Mouse (Mus musculus): Measurements from ENCODE around the gene Vmo1. TPM values are rescaled to one million over a fixed set of nuclear protein-coding genes. Genes with fewer than 3 reads are reported as not detected.

Gene Vmo1
- total and polyA plus RNA-seq, 3 experiments: not detected

DNA sequence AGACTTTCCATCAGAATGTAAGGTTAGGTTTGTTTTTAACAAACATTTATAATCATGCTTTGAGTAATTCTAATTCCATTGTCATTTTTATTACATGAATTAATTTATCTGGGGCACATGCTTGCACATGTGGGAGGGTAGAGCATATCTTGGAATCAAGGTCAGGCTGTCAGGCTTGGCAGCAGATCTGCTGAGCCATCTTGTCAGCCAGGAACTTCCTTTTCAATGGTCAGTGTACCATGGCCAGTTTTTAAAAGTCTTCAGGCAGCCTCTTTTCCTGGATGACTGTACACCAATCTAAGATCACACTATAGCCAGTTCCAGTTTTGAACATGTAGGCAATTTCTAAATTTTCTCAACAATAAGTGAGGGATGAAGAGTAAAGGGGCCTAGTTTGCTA, 41.7 kb downstream of the Vmo1 start:
- peaks cover 0 to 11% of the 10 kb centered on the region in 2 experiments; a peak in 3 of 4 replicates for H3K4me1 ChIP-seq (ENCODE audit: control insufficient read depth in 1 of 2, insufficient read depth in 2 of 2, low read length in 2 of 2)
- peaks cover 0 to 9% of the 10 kb centered on the region in 2 experiments; a peak in 2 of 4 replicates for H3K36me3 ChIP-seq (ENCODE audit: control insufficient read depth in 1 of 2, insufficient read depth in 2 of 2, low read length in 2 of 2)
- no peak for TF ChIP-seq BHLHE40 (IDR thresholded peaks at IDR 0.05; ENCODE audit: borderline replicate concordance, low read depth, low read length)
- 0 out of 4 replicates have a peak, but pooled peaks of 1 of the 2 experiments have one; percentile 15 for TF ChIP-seq EP300 (IDR thresholded peaks at IDR 0.05; ENCODE audit: low read depth in 1 of 2, low read length in 2 of 2)
- TF ChIP-seq NRF1 (IDR thresholded peaks at IDR 0.05; ENCODE audit: insufficient read depth, low read depth, low read length, poor library complexity, severe bottlenecking): no peak
- TF ChIP-seq KAT2A (conservative IDR thresholded peaks at IDR 0.05; ENCODE audit: low read depth, low read length): no peak
- H3K4me3 ChIP-seq (ENCODE audit: control insufficient read depth in 1 of 2, insufficient read depth in 1 of 2, low read depth in 2 of 2, low read length in 2 of 2): no peak overlapping the region
- DNase-seq (ENCODE audit: low read depth, low spot score): no peak
- H3K9me3 ChIP-seq (replicated peaks; ENCODE audit: insufficient read depth, low read length): no peaks in the 10 kb centered on the region
- peaks cover 5 to 9% of the 10 kb centered on the region in 2 experiments for H3K27me3 ChIP-seq (ENCODE audit: control insufficient read depth in 1 of 2, insufficient read depth in 2 of 2, low read length in 2 of 2)
- H3K79me2 ChIP-seq (ENCODE audit: control insufficient read depth, insufficient read depth, low read length, poor library complexity): no peaks in the 10 kb centered on the region
- no peak overlapping the region for H3K27ac ChIP-seq (ENCODE audit: control insufficient read depth, low read depth, low read length)
- no peak overlapping the region for H3K9ac ChIP-seq (ENCODE audit: control insufficient read depth, low read depth, low read length, poor library complexity, severe bottlenecking)

DNA sequence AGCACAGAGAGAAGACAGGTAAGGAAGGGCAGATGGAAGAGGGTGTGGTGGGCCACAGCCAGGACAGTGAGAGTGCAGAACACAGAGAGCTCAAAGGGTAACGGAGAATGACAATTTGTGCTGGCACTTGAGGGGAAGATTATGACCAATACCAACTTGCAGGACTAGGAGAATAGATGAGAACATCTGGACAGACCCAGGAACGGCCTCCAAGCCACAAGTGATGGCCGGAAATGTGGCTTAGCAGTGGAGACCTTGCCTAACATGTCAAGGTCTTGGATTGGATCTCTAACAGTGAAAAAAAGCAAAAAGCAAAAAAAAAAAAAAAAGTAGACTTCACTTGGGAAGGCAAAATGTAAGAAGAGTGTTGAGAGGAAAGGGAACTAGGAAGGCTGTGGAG, 44.7 kb downstream of the Vmo1 start:
- Histone ChIP-seq H3K4me1 (ENCODE audit: control insufficient read depth in 1 of 2, insufficient read depth in 2 of 2, low read length in 2 of 2) (peaks cover 0 to 11% of the 10 kb centered on the region in 2 experiments; a peak in 3 of 4 replicates), H3K27me3 (ENCODE audit: control insufficient read depth in 1 of 2, insufficient read depth in 2 of 2, low read length in 2 of 2) (peaks cover 0 to 3% of the 10 kb centered on the region in 2 experiments; a peak in 2 of 4 replicates)

DNA sequence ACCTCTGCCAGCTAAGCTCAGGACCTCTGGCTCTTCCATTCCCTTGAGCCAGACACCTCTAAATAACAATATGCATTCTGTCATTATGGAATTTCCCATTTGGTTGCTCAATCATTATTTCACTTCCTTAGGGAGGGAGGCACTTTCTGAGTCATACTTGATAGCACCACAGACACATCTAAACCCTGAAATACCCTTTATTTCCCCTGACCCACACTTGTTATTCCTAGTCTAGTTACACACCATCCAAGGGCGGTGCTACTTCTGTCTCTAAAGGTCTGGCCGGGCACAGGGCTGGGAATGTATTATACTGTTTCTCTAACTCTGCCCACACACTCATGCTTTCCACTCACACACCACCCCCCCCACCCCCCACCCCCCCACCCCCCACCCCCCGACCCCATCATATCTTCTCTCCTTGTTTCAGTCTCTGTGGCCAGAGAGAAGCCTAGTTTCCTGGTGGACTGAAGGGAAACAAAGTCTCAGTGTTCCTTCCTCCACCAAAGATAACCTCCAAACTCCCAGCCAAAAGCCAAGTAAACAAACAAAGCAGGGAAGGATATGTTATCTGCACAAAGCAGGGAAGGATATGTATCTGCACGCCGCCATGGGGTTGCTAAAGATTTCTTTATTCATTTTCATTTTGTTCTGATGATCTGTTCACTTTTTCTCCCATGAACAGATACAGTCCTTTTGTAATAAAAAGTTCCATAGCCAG, 46.4 kb downstream of the Vmo1 start:
- Histone ChIP-seq H3K79me2 (ENCODE audit: control insufficient read depth, insufficient read depth, low read length, poor library complexity) (no peaks in the 10 kb centered on the region), H3K9ac (ENCODE audit: control insufficient read depth, low read depth, low read length, poor library complexity, severe bottlenecking) (no peak overlapping the region), H3K27me3 (ENCODE audit: control insufficient read depth in 1 of 2, insufficient read depth in 2 of 2, low read length in 2 of 2) (peaks cover under 1 to 3% of the 10 kb centered on the region in 2 experiments), H3K4me1 (ENCODE audit: control insufficient read depth in 1 of 2, insufficient read depth in 2 of 2, low read length in 2 of 2) (peaks cover 0 to 6% of the 10 kb centered on the region in 2 experiments; a peak in 2 of 4 replicates), H3K9me3 (replicated peaks; ENCODE audit: insufficient read depth, low read length) (no peaks in the 10 kb centered on the region), H3K36me3 (ENCODE audit: control insufficient read depth in 1 of 2, insufficient read depth in 2 of 2, low read length in 2 of 2) (peaks cover 0 to 5% of the 10 kb centered on the region in 2 experiments; a peak in 2 of 4 replicates), H3K4me3 (ENCODE audit: control insufficient read depth in 1 of 2, insufficient read depth in 1 of 2, low read depth in 2 of 2, low read length in 2 of 2) (no peak overlapping the region), H3K27ac (ENCODE audit: control insufficient read depth, low read depth, low read length) (no peak overlapping the region)
- no peak for DNase-seq (ENCODE audit: low read depth, low spot score)
- TF ChIP-seq ELF1 (IDR thresholded peaks at IDR 0.05; ENCODE audit: low read depth, low read length): no peak

More for the DNA sequence above, 44.7 kb downstream of the Vmo1 start:
- Histone ChIP-seq H3K79me2 (ENCODE audit: control insufficient read depth, insufficient read depth, low read length, poor library complexity) (no peaks in the 10 kb centered on the region), H3K9ac (ENCODE audit: control insufficient read depth, low read depth, low read length, poor library complexity, severe bottlenecking) (no peak overlapping the region), H3K36me3 (ENCODE audit: control insufficient read depth in 1 of 2, insufficient read depth in 2 of 2, low read length in 2 of 2) (peaks cover 0 to 9% of the 10 kb centered on the region in 2 experiments; a peak in 2 of 4 replicates), H3K27ac (ENCODE audit: control insufficient read depth, low read depth, low read length) (no peak overlapping the region), H3K9me3 (replicated peaks; ENCODE audit: insufficient read depth, low read length) (no peaks in the 10 kb centered on the region), H3K4me3 (ENCODE audit: control insufficient read depth in 1 of 2, insufficient read depth in 1 of 2, low read depth in 2 of 2, low read length in 2 of 2) (no peak overlapping the region)
- no peak for DNase-seq (ENCODE audit: low read depth, low spot score)
- TF ChIP-seq E2F4 (IDR thresholded peaks at IDR 0.05; ENCODE audit: borderline replicate concordance, low read depth, low read length): no peak
- no peak for TF ChIP-seq MYB (IDR thresholded peaks at IDR 0.05; ENCODE audit: low read depth, low read length)
- TF ChIP-seq MAZ (IDR thresholded peaks at IDR 0.05; ENCODE audit: low read depth, low read length): no peak
- TF ChIP-seq ETS1 (IDR thresholded peaks at IDR 0.05; ENCODE audit: low read depth, low read length): no peak
- TF ChIP-seq USF1 (IDR thresholded peaks at IDR 0.05; ENCODE audit: low read depth, low read length): no peak
- no peak for TF ChIP-seq RCOR1 (IDR thresholded peaks at IDR 0.05; ENCODE audit: low read depth, low read length)
- no peak for TF ChIP-seq SMC3 (IDR thresholded peaks at IDR 0.05; ENCODE audit: low read depth, low read length)
- no peak for TF ChIP-seq CHD1 (IDR thresholded peaks at IDR 0.05; ENCODE audit: low read depth, low read length)
- TF ChIP-seq CHD2 (IDR thresholded peaks at IDR 0.05; ENCODE audit: low read length): no peak
- TF ChIP-seq SIN3A (IDR thresholded peaks at IDR 0.05; ENCODE audit: low read length): no peak
- TF ChIP-seq MXI1 (IDR thresholded peaks at IDR 0.05; ENCODE audit: low read depth, low read length): no peak
- TF ChIP-seq MAX (IDR thresholded peaks at IDR 0.05; ENCODE audit: low read length): no peak
- TF ChIP-seq RAD21 (IDR thresholded peaks at IDR 0.05; ENCODE audit: low read depth, low read length): no peak
- no peak for TF ChIP-seq POLR2AphosphoS2 (IDR thresholded peaks at IDR 0.05; ENCODE audit: low read length)
- no peak for TF ChIP-seq GABPA (IDR thresholded peaks at IDR 0.05; ENCODE audit: low read depth, low read length)
- no peak for TF ChIP-seq BHLHE40 (IDR thresholded peaks at IDR 0.05; ENCODE audit: borderline replicate concordance, low read depth, low read length)
- TF ChIP-seq MEF2A (IDR thresholded peaks at IDR 0.05; ENCODE audit: extremely low read depth, insufficient replicate concordance, low read depth, low read length, poor library complexity, severe bottlenecking): no peak

Measured in MEL (cell line).